Mouse (Mus musculus): ENCODE results near the gene Kcnrg.
A peak's percentile ranks its signal among the peaks of the same experiment; 100 is the strongest.

Gene Kcnrg

DNA sequence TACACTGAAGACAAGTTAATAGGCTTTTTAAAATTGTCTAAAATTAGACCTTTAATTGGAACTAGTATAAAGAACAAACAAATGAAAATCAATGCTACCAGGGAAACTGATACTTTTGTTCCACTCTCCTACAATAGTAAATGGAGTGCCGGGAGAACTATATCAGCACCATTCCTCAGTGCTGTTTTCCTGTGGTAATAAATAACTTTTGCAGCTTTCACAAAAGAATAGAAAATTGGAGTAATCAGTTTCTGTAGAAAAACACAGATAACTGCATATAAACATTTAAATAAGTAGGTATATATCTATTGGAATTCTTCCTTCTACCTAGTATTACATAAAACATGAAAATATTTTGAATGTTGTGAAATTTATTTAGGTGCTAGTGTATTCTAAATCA lies 38.3 kb downstream of the Kcnrg start:
- no peak for DNase-seq (ENCODE audit: low read depth, low spot score)

DNA sequence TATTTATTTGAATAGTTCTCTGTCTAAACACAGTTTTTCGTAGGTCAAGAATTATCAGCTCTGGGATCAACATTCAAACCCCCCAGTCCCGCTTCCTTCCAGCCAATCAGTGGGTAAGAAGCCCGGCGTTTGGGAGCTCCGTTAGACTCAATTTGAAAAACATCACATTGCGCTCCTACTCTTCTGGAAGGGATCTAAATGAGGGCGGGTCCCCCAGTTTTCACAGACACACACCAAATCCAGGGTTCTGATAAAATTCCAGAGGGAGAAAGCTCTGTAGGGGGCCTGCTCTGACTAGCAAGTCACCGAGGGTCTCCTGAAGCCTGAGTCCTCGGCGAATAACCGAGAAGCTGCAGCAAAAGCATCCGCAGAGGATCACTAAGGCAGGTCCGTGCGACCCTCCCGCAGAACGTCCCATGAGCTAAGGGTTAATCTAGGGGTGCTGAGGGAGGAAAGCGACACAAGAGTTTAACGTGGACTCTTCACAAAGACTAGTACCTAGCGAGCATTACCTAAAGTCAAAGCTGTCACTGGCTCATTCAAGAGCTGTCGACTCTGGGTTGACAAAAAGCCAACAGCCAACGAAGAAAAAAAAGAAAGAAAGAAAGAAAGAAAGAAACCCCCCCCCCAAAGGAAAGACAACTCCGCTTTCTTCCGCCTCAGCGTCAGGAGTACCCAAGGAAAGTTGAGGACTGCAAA lies 40.1 kb downstream of the Kcnrg start:
- DNase-seq (ENCODE audit: low read depth, low spot score) = no peak

DNA sequence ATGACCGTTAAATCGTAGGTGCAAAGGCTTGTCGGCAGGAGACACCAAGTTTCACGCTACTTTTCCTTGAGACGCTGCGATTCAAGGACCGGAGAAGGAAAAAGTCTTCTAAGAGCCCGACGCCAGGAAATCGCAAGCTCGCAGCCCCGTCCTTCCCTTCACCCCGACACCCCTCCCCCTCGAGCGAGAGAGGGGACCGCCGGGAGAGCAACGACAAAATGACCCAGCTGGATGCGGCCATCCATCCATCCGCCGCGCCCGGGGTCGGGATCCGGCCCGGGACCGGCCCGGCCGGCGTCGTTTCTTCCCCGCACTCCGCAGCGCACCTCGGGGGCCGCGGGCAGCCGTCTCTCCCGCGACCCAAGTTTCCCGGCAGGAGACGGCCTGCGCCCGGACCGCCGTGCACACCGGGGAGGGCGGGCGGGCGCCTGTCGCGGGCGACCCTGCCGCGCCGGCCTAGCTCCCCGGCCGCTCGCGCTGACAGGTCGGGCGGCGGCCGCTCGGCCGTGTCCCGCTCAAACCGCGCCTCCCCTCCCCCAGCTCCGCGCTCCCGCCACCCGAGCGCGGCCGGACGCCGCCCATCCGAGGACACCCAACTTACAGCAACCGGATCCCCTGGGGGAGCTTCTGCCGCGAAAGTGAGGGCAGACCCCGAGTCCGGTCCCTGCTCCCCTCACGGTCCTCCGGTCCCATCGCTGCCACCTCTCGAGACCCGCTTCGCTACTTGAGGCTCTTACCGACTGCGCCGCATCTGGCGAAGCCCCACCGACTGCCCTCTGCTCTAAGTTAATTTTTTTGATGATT lies 40.8 kb downstream of the Kcnrg start:
- no peak for DNase-seq (ENCODE audit: low read depth, low spot score)

DNA sequence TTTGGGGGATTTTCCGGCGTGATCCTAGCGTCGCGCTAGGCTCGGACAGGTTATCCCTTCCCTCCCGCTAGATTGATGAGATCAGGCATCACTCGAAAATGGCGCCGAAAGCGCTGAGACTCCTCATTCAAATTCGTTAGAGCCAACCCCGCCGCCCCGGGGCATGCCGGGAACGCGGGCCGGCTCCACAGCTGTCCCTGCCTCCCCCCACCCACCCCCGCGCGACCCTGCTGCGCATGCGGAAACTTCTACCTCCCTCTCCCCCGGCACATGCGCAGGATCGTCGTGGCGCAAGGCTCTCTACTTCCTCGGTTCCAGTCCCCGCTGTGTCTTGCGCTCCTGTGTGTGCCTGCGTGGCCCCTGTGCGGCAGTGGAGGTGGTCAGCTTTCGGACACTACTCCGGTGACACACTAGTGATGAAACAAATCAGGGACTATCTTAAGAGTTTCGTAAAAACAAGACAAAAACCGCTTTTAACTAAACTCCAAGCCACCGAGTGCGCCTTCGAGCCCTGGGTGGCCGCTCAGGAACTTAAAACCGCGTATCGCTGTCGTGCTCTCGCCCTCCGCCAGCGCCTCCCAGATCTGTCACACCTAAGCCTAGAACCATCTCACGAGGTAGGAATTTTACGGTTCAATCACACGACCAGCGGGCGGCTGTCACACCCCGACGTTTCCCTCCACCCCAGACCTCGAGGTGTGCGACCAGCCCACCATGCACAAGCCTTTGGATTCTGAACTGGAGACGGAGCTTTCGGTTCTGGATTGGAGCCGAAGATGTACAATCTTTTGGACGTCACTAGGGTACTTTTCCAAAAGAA lies 41.6 kb downstream of the Kcnrg start:
- peak; percentile 89 for DNase-seq (ENCODE audit: low read depth, low spot score)

DNA sequence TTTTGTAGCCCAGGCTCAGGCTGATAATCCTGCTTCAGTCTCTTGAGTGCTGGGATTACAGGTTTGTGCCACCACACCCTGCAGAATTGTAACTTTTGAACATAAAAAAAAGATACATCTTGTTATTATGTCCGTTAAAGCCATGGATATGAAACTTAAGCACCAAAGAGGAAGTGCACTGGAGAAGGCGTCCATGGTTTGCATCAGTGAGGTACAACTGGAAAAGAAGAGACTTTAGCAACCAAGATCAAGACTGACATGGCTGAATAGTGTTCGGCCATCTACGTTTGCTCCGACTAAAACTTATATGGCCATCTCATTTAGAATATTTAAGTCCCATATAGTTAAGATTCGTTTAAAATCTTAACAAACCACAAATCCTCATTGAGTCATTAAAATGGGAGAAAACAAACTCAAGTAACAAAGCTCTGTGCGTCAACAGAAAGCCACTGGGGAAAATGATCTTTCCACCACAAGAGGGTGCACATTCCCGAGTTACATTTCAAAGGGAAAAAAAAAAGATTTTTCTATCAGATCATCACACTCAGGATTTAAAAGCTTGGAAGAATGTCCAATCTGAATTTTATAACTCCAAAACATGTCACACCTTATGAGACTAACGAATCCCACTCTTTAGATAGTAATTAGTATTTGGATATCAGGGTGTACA lies 43.2 kb downstream of the Kcnrg start:
- peak; percentile 45 for DNase-seq (ENCODE audit: low read depth, low spot score)

DNA sequence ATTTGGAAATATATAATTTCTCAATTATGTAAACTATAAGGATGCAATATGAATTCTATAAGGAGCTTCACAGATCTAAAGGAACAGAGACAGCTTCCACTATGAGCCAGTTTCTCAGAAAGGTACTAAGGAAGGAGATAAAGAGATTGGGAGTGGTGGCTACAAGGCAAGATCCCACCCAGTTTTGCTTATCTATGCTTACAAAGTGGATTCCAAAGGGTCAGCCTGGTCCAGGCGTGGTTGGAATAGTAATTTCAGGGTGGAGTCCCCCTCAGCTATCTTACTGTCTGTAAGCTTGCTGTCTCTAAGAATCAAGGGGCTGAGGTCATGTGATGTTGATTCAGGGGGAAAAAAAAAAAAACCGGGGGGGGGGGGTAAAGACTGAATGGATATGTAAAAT lies 49.2 kb downstream of the Kcnrg start:
- no peak for DNase-seq (ENCODE audit: low read depth, low spot score)

DNA sequence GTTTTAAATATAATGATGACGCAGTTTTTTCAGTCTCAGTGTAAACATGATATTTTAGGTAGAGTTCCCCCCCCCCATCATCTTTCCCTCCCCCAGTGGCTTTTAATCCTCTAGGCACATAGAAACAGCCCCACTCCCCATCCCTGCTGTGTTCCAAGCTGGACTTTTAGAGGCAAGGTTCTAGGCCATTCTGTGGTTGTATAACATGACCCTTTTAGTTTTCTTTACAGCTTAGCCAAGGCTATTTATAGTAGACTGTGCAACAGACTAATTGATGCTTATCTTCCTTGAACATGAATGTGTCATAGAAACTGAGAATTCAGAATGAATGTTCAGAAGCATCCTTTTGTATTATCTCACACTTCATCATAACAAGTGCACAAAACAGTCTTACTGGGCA lies 54.2 kb downstream of the Kcnrg start:
- DNase-seq (ENCODE audit: low read depth, low spot score) = no peak

DNA sequence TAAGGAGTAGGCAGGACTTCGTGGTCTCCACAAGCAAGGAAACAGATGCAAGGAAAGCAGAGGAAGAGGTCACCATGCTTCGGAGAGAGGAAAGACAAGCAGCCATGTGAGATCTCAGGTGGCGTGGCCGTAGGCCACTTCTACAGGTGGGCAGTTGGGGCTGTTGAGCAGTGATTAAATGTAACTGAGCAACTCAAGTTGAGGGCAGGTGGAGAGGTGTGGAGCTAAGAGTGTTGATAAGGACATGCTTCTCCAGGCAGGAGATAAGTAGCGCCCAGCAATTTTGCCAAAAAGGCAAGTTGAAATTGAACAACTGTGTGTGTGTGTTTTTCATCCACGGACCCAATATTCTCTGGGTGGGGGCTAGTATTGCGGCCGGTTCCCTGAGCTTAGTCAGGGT lies 55.0 kb downstream of the Kcnrg start:
- no peak for DNase-seq (ENCODE audit: low read depth, low spot score)

Measured in telencephalon, adult 2 months (tissue).